Mouse (Mus musculus): ENCODE data around the gene Nicn1.
"Not testable (repeated sequence)": the region's sequence is repeated elsewhere in the genome, so short reads cannot be mapped to it uniquely, and the experiment has no call there.

The Nicn1 gene

DNA sequence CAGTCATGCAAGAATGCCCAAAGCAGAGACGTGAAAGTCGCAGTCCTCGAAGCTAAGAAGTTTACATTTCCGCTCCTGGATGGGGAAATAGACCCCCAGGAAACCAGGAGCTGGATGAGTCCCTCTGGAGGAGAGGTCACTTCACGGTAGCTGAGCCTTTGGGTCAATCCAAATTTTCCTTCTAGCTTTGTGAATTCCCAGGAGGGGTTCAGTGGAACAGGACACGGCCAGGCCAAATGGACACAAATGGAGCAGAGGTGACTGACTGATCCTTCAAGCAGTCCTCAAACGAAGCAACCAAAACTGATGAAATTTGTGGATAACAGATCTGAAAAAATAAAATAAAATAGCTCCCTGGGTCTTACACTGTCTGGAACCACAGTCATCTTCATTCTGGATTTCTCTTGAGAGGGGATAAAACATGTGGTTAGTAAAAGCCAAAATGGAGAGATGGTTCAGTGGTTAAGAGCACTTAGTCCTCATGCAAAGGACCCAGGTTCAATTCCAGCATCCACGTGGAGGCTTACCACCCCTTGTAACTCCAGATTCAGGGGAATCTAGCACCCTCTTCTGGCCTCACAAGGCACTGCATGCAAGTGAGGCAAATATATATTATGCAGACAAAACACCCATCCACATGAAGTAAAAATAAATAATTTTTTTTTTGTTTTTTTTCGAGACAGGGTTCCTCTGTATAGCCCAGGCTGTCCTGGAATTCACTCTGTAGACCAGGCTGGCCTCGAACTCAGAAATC lies 11.4 kb upstream of the Nicn1 start:
- DNase-seq (ENCODE audit: low read depth, low spot score): no peak

DNA sequence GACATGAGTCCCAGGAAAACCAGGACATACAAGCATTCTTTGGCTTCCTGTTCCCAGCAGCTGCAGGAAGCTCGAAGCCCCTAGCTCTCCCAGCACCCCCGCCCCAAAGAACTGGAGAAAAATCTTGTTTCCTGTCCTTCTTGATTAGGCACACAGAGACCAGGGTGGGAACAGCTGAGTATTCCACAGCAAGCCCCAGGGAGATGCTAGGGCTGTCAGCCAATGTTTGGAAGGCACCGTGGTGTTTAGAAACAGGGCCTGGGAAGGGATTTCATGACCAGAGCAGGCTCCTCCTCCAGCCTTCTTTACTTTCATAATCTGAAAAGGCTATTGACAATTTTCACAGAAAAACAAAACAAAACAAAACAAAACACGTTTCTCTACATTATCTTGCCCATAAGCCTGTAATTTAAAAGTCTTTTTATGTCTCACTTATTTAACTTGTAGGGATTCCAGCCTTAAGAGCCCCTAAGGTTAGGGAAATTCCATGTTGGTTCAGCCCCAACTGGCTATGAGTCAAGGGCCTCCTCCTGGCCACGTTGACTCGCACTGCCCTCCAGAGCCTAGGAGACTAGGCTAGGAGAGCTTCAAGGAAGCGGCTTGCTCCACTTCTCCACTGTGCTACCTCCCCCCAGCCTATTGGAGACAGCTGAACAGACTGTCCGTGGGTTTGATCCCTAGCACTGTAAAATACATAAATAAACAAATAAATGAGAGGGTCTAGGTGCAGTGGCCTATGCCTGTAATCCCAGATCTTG lies 10.0 kb upstream of the Nicn1 start:
- DNase-seq (ENCODE audit: low read depth, low spot score): no peak

DNA sequence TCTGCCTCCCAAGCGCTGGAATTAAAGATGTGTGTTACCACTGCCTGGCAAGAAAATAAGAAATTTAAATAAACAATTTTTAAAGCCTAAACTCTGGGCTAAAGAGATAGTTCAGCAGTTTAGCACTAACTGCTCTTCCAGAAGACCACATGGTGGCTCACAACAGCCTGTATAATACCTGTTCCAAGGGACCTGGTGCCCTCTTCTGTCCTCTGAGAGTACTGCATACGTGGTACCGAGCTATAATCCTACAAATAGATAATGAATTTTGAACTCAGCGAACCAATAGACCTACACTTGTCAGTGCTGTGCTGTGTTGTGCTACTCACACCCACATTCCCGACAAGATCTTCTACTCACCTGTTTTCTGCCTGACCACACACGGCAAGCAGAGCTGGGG lies 5.8 kb upstream of the Nicn1 start:
- DNase-seq (ENCODE audit: low read depth, low spot score): peak; percentile 52

DNA sequence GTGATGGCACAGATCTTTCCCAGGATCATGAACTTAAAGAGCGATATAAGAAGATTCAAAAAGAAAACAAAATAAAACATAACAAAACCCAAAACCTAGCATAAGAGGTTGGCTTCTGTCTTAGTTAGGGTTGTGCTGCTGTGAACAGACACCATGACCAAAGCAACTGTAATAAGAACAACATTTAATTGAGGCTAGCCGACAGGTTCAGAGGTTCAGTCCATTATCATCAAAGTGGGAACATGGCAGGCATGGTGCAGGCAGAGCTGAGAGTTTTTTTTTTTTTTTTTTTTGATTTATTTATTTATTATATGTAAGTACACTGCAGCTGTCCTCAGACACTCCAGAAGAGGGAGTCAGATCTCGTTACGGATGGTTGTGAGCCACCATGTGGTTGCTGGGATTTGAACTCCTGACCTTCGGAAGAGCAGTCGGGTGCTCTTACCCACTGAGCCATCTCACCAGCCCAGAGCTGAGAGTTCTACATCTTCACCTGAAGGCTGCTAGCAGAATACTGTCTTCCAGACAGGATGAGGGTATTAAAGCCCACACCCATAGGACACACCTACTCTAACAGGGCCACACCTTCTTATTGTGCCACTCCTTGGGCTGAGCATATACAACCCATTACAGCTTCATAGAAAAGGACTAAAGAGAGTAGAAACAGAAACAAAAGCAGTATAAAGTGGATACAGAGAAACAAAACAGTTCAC lies 2.5 kb upstream of the Nicn1 start:
- DNase-seq (ENCODE audit: low read depth, low spot score): not testable (repeated sequence)

DNA sequence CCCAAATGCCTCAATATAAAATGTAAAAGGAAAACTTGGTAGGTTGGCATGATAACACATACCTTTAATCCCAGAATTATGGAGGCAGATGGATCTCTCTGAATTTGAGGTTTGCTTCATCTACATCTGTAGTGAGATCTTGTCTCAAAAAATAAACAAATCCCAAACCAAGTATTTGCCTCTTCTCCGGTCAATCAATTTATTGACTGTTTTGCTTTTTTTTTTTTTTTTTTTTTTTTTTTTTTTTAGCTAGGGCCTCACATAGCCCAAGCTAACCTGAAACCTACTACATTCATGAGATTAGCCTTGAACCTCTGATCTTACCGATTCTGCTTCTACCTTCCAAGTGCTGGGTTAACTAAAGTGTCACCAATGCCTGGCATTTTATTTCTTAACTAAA lies 882 bp upstream of the Nicn1 start:
- no peak for DNase-seq (ENCODE audit: low read depth, low spot score)

DNA sequence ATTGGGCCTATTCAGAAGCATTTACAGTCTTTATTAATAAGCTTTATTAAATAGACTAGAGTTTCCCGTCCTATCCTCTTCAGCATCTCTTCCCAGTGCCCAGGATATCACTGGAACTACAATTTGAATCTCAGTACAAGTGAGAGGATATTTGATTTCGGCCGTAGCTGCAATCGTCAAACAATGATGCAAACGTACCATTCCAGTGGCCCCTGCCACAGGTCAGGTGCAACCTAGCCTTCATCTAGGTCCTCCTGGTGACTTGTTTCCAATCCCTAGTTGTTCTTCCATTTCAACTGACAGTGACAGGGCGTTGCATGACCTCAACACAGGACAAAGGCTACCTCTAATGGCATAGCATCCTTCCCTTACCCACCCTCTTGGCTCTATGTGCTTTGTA lies 544 bp downstream of the Nicn1 start:
- DNase-seq (ENCODE audit: low read depth, low spot score): no peak

DNA sequence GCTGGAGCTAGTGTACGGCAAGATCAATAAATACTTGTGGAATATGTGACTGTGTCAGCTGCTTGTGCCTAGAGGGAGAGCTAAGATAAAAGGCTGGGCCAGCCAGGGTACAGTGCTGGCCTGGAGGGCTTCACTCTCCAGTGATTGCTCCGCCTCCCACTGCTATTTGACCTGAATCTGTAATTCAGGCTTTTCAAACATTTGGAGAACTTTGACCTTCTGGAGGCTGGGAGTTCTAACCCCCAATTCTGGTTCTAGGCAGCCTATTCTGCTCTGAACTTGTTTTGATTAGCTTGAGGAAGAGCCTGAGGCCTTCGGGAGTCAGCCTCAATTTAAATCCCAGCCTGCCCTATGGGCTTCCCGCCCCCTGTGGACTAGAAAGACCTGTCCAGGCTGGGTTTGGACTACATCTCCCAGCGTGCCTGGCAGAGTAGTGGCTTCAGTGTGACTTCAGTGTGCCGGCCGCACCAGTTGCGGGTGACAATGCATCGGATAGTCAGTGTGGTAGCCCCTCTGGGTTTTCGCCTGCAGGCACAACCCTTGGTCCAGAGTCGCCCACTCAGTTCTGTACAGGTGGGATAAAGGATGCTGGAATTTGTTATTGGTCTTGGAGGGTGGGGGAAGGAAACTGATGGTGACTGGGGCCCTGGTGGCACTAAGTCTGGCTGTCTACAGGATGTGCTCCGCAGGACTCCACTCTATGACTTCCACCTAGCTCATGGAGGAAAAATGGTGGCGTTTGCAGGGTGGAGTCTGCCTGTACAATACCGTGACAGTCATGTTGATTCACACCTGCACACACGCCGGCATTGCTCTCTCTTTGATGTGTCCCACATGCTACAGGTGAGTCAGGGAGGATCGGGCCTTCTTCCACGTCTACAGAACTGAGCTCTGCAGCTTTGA lies 6.5 kb downstream of the Nicn1 start, which contains the start of gene Amt:
Amt (plus strand) TSS at position 401 of the 903 bp plus-strand sequence.
- DNase-seq (ENCODE audit: low read depth, low spot score): no peak

DNA sequence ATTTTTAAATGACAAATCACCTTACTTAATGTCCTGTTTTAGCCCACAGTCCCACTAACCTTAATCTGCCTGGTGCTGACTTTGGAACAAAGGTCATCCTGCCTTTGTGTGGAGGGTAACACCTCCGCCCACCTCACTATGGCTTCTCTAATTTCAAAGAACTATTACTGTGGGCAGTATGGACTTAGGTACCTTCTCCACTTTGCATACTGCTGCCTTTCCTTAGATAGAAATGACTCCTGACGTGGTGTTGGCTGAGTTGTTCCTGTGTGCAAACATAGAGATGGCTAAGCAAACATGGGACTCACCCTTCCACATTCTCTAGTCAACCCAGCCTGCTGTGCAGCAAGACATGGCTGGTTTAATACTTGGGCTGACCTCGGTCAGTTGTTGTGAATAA lies 11.6 kb downstream of the Nicn1 start:
- DNase-seq (ENCODE audit: low read depth, low spot score): no peak

DNA sequence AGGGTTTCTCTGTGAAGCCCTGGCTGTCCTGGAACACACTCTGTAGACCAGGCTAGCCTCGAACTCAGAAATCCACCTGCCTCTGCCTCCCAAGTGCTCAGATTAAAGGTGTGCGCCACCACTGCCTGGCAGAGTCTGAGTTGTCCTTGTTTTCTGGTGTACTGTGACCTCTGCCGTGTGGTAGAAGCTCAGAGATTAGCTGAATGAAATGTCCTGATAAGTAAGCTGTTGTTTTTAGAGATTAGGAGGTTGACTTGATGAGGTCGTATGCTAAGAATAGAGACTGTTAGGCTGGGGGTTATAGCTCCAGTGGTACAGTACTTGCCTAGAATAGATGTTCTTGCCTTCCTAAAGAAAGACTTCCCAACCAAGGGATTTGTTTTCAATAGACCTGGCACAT lies 14.5 kb downstream of the Nicn1 start:
- DNase-seq (ENCODE audit: low read depth, low spot score): no peak

DNA sequence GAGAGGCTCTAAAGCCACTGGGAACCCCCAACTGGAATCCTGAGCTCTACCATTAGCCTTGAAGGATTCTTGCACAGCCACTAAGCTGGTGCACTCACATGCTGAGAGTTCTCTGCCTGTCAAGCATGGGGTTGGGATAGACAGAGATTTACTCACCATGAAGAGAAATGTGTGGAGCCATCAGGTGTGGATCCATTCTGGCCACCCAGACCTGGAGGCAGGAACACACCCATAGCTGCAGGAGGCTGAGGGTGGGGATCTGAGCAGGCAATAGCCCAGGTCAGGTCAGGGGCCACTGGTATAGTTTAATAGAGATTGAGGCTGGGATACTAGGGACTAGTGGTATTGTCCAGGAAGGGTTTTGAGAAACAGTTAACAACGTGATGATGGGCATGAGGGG lies 14.9 kb downstream of the Nicn1 start:
- DNase-seq (ENCODE audit: low read depth, low spot score): no peak

DNA sequence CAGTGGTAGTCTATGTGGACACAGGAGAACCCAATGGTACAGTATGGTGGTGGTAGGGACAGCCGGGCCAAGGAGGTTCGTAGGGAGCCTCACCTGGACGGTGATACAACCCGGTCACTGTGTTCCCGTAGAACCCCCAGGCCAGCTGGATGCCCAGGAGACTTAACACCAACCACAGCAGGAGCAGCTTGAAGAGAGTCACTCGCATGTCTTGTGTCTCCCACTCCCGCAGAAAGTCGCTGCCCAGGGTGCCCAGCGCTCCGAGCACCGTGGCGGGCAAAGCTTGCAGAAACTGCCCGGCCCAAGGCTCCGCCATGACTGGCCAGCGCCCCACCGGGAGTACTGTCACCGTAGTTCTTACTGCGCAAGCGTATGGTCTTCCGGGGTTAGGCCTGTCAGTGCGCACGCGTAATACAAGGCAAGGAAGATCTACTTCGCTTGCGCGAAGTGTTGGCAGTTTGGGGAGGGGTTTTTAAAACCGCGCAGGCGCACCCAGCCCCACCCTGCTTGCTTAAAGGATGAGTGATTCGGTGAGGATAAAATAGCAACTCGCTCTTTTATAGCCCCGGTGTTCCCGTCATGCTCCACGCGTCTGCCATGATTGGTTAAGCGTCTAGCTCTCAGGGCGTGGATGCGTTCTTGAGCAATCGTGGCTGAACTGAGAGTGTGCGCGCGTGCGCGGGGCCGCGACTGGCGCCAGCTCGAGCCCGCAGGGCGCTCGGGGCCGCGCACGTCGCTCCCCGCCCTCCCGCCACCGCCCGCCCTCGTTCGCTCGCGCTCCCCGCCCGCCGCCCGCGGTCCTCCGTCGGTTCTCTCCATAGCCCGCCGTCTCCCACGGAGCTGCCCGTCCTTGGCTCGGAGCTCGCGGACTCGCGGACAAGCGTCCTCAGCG lies 15.6 kb downstream of the Nicn1 start, which contains the start of the genes Rhoa and Tcta:
Rhoa (plus strand) TSS at position 501 of the 892 bp plus-strand sequence.
Tcta (minus strand) TSS at position 532 of the 892 bp plus-strand sequence.
- peak; percentile 99 for DNase-seq (ENCODE audit: low read depth, low spot score)

DNA sequence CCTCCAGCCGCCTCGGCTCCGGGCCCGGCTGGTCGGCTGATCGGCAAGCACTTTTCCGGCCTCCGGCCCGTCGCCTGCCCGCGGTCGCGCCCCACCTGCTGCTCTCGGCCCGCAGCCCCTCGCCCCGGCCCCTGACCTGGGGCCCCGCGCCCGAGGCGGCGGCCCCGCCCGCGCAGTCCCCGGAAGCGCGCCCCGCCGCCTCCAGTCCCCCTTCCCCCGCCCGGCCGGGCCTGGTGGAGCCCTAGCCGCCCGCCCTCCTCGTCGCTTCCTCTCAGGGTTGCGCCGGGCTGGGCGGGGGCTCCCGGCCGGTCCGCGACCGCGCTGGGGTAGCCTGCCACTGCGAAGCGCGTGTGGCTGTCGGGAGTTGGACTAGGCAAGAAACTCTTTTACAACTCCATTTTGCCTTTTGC lies 16.3 kb downstream of the Nicn1 start:
- peak; percentile 32 for DNase-seq (ENCODE audit: low read depth, low spot score)

DNA sequence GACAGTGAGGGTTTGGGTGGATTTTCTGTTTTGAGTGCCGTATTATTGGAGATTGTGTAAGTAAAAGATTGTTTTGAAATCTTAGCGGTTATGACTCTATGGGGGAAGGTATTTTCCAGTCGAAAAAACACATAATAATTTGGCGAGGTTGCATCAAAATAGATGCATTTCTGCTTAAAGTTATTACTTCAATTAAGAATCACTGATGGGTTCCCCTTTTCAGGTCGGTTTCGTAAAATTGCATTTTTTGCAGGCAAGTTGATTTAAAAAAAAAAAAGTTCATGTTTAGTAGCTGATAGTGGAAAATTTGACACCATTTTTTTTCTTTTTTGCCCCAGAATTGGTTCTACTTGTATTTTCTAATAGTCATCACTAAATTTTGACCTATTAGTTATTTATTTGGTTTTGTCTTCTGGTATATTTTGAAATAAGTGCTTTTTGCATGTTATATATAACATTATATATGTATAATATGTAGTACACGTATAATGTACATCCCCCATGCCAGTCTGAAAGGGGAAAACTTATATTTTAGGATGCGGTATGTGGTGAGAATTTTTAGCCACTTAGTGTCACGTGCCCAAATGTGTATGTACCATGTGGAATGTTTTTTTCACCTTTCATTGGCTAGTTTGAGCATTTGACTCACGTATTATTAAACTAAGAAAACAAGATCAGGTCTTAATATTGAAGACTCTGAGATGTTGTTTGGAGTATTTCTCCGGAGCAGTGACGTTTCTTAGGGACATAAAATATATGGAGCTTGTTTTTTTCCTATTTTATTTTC lies 17.0 kb downstream of the Nicn1 start:
- no peak for DNase-seq (ENCODE audit: low read depth, low spot score)

DNA sequence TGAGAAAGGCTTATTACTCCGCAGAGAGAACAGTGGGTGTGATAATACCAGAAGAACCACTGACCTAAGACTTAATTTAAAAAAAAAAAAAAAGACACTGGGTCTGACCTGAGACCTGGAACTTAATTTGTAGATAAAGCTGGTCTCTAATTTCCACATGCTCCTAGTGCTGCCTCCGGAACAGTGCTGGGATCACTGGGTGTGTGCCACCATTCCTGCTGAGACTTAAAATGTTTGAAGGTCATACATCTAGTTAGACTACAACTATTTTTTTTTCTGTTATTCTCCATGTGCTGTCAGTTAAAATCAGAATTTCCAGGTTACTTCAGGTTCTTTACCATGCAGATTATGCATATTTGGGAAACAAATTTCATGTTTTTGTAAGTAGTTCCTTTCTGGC lies 17.9 kb downstream of the Nicn1 start:
- no peak for DNase-seq (ENCODE audit: low read depth, low spot score)

DNA sequence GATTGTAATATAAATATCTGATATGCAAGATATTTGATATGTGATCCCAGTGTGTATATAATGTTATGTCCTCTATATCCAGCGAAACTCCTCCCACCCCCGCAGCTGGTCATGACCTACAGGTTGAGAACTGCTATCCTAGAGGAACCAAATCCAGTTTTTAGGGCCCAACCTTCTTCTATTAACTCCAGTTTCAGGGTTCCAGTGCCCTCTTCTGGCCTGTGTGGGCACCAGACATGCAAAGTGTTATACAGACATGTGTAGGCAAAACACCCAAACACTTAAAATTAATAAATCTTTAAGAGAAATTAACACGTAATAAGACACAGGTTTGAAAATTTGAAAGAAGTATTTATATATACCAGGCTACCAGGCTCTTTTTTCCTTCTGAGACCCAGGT lies 27.3 kb downstream of the Nicn1 start:
- DNase-seq (ENCODE audit: low read depth, low spot score): no peak

DNA sequence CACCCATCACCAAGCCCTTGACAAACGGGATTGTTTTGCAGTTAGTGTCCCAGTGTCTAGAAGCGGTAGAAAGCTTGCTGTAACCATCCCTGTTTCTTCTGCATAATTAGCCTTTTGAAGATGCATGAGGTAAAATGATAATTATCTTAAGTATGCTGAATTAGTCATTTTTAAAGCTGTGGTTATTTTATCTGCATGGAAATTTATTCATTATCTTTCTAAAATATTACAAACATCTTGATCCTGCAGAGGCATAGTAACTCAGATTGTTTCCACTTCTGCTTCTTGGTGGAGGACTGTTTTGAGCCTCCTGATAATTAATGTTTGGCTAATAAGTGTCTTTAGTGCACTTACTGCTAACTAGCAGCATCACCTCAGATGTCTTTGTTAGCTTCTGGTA lies 28.2 kb downstream of the Nicn1 start:
- DNase-seq (ENCODE audit: low read depth, low spot score): no peak

DNA sequence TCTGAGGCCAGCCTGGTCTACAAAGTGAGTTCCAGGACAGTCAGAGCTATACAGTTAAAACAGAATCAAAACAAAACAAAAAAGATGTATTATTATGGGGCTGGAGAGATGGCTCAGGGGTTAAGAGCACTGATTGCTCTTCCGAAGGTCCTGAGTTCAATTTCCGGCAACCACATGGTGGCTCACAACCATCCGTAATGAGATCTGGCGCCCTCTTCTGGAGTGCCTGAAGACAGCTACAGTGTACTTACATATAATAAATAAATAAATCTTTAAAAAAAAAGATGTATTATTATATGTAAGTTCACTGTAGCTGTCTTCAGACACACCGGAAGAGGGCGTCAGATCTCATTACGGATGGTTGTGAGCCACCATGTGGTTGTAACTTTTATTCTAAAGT lies 31.8 kb downstream of the Nicn1 start:
- not testable (repeated sequence) for DNase-seq (ENCODE audit: low read depth, low spot score)

DNA sequence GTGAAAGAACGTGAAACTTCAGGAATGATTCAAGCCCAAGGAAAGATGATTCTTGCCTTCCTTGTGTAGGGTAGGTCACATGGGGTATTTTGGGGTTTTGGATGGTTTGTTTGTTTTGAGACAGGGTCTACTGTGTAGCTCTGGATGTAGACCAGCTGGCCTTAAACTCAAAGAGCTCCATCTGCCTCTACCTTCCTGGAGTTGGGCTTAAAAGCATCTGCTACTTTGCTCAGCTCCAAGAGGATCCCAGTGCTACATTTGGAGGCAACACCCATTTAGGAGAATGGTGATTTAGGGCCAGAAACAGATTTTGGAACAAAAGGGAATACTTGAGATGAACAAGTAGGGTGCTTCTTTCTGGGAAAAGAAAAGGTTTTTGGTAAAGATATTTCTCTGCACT lies 34.6 kb downstream of the Nicn1 start:
- no peak for DNase-seq (ENCODE audit: low read depth, low spot score)

DNA sequence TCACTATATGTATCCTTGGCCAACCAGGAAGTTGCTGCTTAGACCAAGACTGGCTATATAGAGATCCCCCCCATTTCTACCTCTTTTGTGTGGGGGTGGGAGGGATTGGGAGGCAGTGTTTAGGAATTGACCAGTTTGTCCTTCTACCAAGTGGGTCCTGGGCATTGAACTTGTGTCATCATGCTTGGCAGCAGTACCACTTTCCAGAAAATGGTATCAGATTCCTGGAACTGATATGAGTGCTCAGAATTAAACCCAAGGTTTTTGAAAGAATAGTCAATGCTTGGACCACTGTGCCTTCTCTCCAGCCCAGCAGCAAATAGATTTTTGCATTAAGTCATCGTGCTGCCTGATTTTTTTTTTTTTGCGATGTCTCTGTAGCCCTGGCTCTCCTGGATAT lies 35.6 kb downstream of the Nicn1 start:
- DNase-seq (ENCODE audit: low read depth, low spot score): no peak

Data from retina, adult 2 months (tissue).